Comparison of ENCODE assay signal across 19 mouse cellular contexts in the genomic region with DNA sequence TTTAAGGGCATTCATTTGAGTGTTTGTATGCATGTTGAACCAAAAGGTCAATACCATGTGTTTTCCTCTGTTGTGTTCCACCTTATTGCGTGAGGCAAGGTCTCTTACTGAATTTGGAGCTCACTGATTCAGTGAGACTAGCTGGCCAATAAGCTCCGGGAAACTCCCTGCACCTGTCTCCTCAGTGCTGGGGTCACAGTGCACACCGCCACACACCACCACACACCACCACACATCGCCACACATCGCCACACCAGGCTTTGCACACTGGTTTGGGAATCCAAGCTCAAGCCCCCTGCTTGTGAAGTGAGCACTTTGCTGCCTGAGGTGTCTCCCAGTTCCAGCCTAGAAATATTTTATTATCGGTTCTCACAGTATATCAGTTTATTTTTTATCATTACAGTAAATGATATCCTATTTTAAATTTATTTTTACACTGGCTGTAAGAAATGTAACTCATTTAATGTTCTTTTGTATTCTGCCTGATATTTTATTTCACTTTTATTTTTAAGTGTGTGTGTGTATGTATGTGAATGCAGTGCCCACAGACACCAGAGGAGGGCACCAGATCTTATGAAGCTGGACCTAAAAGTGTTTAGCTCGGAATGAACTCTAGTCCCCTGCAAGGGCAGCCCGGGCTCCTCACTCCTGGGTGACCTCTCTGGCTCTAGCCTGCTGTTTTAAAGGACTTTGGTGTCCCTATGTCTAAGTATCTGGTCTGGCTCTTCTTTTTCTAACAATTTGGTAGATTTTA.
DNase-seq lines count a peak whose midpoint lies in the region; ATAC-seq and TF ChIP-seq lines count a peak whose summit lies in the region.
"Had no signal": no experiment of that assay in that cellular context is flagged by ENCODE, and none has a peak within 500 bp of the region (broad histone marks: within the 10 kb centered on the region; RNA-seq: fewer than 3 reads in every experiment).

No protein-coding gene starts in this region.

- H3K36me3 ChIP-seq in forebrain, postnatal 0 days (ENCODE audit: insufficient read depth): peaks cover 66% of the 10 kb centered on the region
- H3K36me3 ChIP-seq in forebrain, embryonic 11.5 days (ENCODE audit: control insufficient read depth, insufficient read depth, low read length): peaks cover 10% of the 10 kb centered on the region; the same call in 1 of the 2 replicates
- H3K36me3 ChIP-seq in midbrain, postnatal 0 days (ENCODE audit: insufficient read depth, low read length): peaks cover 39% of the 10 kb centered on the region
- H3K36me3 ChIP-seq in midbrain, embryonic 10.5 days: peaks cover 81% of the 10 kb centered on the region
- 0 out of 2 replicates have a peak, but pooled peaks cover 2% of the 10 kb centered on the region for H3K36me3 ChIP-seq in stomach, postnatal 0 days (ENCODE audit: control insufficient read depth, insufficient read depth, low read length)

- H3K27me3 ChIP-seq in forebrain, postnatal 0 days (ENCODE audit: insufficient read depth, low read length): no peaks in the 10 kb centered on the region
- no peaks in the 10 kb centered on the region for H3K27me3 ChIP-seq in forebrain, embryonic 11.5 days (ENCODE audit: control insufficient read depth, insufficient read depth, low read length)
- no peaks in the 10 kb centered on the region for H3K27me3 ChIP-seq in midbrain, postnatal 0 days (ENCODE audit: insufficient read depth, low read length)
- no peaks in the 10 kb centered on the region for H3K27me3 ChIP-seq in midbrain, embryonic 10.5 days (ENCODE audit: low read depth, poor library complexity, severe bottlenecking)
- no peaks in the 10 kb centered on the region for H3K27me3 ChIP-seq in stomach, postnatal 0 days (ENCODE audit: control insufficient read depth, insufficient read depth, low read length)
- H3K27me3 ChIP-seq: heart, embryonic 13.5 days; hindbrain, embryonic 15.5 days; limb, embryonic 13.5 days had no signal

- ATAC-seq in forebrain, postnatal 0 days: no peak
- ATAC-seq in forebrain, embryonic 11.5 days (replicated peaks; ENCODE audit: low FRiP score): no peak
- no peak for ATAC-seq in midbrain, postnatal 0 days (ENCODE audit: low FRiP score)
- ATAC-seq in stomach, postnatal 0 days (ENCODE audit: low FRiP score, low TSS enrichment): no peak
- ATAC-seq: forebrain, embryonic 16.5 days had no signal

- H3K9ac ChIP-seq in forebrain, postnatal 0 days: no peak overlapping the region
- no peak overlapping the region for H3K9ac ChIP-seq in forebrain, embryonic 11.5 days (ENCODE audit: low read length)
- no peak overlapping the region for H3K9ac ChIP-seq in midbrain, postnatal 0 days (replicated peaks; ENCODE audit: low read length, poor library complexity, severe bottlenecking)
- no peak overlapping the region for H3K9ac ChIP-seq in stomach, postnatal 0 days (ENCODE audit: low read length)
- H3K9ac ChIP-seq: heart, embryonic 13.5 days; hindbrain, embryonic 15.5 days; limb, embryonic 13.5 days had no signal

- no peak overlapping the region for H3K27ac ChIP-seq in forebrain, postnatal 0 days (ENCODE audit: low read depth, low read length)
- no peak overlapping the region for H3K27ac ChIP-seq in forebrain, embryonic 11.5 days (ENCODE audit: low read depth, low read length)
- H3K27ac ChIP-seq in midbrain, postnatal 0 days (ENCODE audit: low read depth, low read length): no peak overlapping the region
- H3K27ac ChIP-seq in midbrain, embryonic 10.5 days (replicated peaks): no peak overlapping the region
- no peak overlapping the region for H3K27ac ChIP-seq in stomach, postnatal 0 days (replicated peaks)
- H3K27ac ChIP-seq: heart, embryonic 13.5 days; hindbrain, embryonic 15.5 days; limb, embryonic 13.5 days had no signal

- H3K9me3 ChIP-seq in forebrain, postnatal 0 days (ENCODE audit: low read length): no peaks in the 10 kb centered on the region
- H3K9me3 ChIP-seq in forebrain, embryonic 11.5 days (ENCODE audit: control insufficient read depth, low read length): no peaks in the 10 kb centered on the region
- no peaks in the 10 kb centered on the region for H3K9me3 ChIP-seq in midbrain, postnatal 0 days (ENCODE audit: low read length)
- H3K9me3 ChIP-seq in midbrain, embryonic 10.5 days (replicated peaks): 0 out of 2 replicates have a peak, but pooled peaks cover 3% of the 10 kb centered on the region
- no peaks in the 10 kb centered on the region for H3K9me3 ChIP-seq in stomach, postnatal 0 days (ENCODE audit: control insufficient read depth, low read length)
- H3K9me3 ChIP-seq: heart, embryonic 13.5 days; hindbrain, embryonic 15.5 days; limb, embryonic 13.5 days had no signal

- TF ChIP-seq EP300 in stomach, postnatal 0 days (optimal IDR thresholded peaks at IDR 0.05): no peak

- 97% methylated on average over 8 of the region's 8 CpGs for WGBS in forebrain, postnatal 0 days
- 94% methylated on average over 8 of the region's 8 CpGs for WGBS in forebrain, embryonic 11.5 days
- WGBS in midbrain, postnatal 0 days: 96% methylated on average over 8 of the region's 8 CpGs
- WGBS in midbrain, embryonic 10.5 days: 91% methylated on average over 8 of the region's 8 CpGs
- 97% methylated on average over 8 of the region's 8 CpGs for WGBS in stomach, postnatal 0 days

- H3K4me3 ChIP-seq in forebrain, postnatal 0 days (ENCODE audit: low read depth, low read length): no peak overlapping the region
- H3K4me3 ChIP-seq in forebrain, embryonic 11.5 days (ENCODE audit: low read depth, low read length): no peak overlapping the region
- no peak overlapping the region for H3K4me3 ChIP-seq in midbrain, postnatal 0 days (ENCODE audit: low read depth, low read length)
- H3K4me3 ChIP-seq in midbrain, embryonic 10.5 days: no peak overlapping the region
- H3K4me3 ChIP-seq in stomach, postnatal 0 days (ENCODE audit: low read depth, low read length): no peak overlapping the region
- H3K4me3 ChIP-seq: heart, embryonic 13.5 days; hindbrain, embryonic 15.5 days; limb, embryonic 13.5 days had no signal

- H3K4me1 ChIP-seq in forebrain, postnatal 0 days (ENCODE audit: insufficient read depth): no peaks in the 10 kb centered on the region
- no peaks in the 10 kb centered on the region for H3K4me1 ChIP-seq in forebrain, embryonic 11.5 days (replicated peaks; ENCODE audit: control insufficient read depth, insufficient read depth, low read length)
- no peaks in the 10 kb centered on the region for H3K4me1 ChIP-seq in midbrain, postnatal 0 days (ENCODE audit: insufficient read depth, low read length)
- H3K4me1 ChIP-seq in midbrain, embryonic 10.5 days: no peaks in the 10 kb centered on the region
- H3K4me1 ChIP-seq in stomach, postnatal 0 days (replicated peaks; ENCODE audit: control insufficient read depth, insufficient read depth): no peaks in the 10 kb centered on the region; the same call in 1 of the 2 replicates
- H3K4me1 ChIP-seq: heart, embryonic 13.5 days; hindbrain, embryonic 15.5 days had no signal

- peak; percentile 44 for TF ChIP-seq CTCF in forebrain, postnatal 0 days (IDR thresholded peaks at IDR 0.05; ENCODE audit: low read depth)
- peak; percentile 59 for TF ChIP-seq CTCF in midbrain, postnatal 0 days (IDR thresholded peaks at IDR 0.05)
- TF ChIP-seq CTCF in stomach, postnatal 0 days (IDR thresholded peaks at IDR 0.05; ENCODE audit: low read depth): peak; percentile 44

- no peak overlapping the region for H3K4me2 ChIP-seq in forebrain, postnatal 0 days (ENCODE audit: low read depth)
- H3K4me2 ChIP-seq in forebrain, embryonic 11.5 days (ENCODE audit: low read depth, low read length, severe bottlenecking): no peak overlapping the region
- no peak overlapping the region for H3K4me2 ChIP-seq in midbrain, postnatal 0 days (ENCODE audit: low read depth, low read length, poor library complexity, severe bottlenecking)
- no peak overlapping the region for H3K4me2 ChIP-seq in stomach, postnatal 0 days (replicated peaks; ENCODE audit: low read depth)
- H3K4me2 ChIP-seq: heart, embryonic 13.5 days; hindbrain, embryonic 15.5 days; limb, embryonic 13.5 days; midbrain, embryonic 11.5 days had no signal

- DNase-seq in forebrain, postnatal 0 days: peak; percentile 12
- no peak for DNase-seq in forebrain, embryonic 11.5 days (ENCODE audit: low spot score)
- peak; percentile 10 for DNase-seq in kidney, adult 9 months
- DNase-seq in kidney, postnatal 4 days: no peak
- no peak for DNase-seq in midbrain, postnatal 0 days (ENCODE audit: low spot score)
- DNase-seq in midbrain, embryonic 10.5 days (ENCODE audit: low spot score): no peak
- DNase-seq in stomach, postnatal 0 days (ENCODE audit: low spot score): no peak
- DNase-seq in adrenal gland, postnatal 25 days: no peak
- DNase-seq: cerebellum, adult 9-11 months; heart, postnatal 4 days; kidney, adult 8-10 months; lung, postnatal 4 days; retina, postnatal 1 day; thymus, postnatal 25 days had no signal

Comparison
In these comparisons a context has a peak if more than half of its experiments do, and no peak if none do; other contexts are left out.
1. DNase-seq: peak in forebrain, postnatal 0 days (single experiment) and kidney, adult 9 months (single experiment); none in forebrain, embryonic 11.5 days (single experiment), kidney, postnatal 4 days (0 of 2), midbrain, postnatal 0 days (single experiment), midbrain, embryonic 10.5 days (single experiment), stomach, postnatal 0 days (single experiment) and adrenal gland, postnatal 25 days (single experiment).
2. Peak in every context shown above with its lines, with median percentiles within 50 percentile points of each other: CTCF ChIP-seq.